Mouse (Mus musculus) myocyte (in vitro differentiated cells): ENCODE data around the gene Fcho1.

Experiments
- CEBPB ChIP-seq: IDR thresholded peaks from 2 replicates; pipeline ENCODE4 v1.6.1; 2011; ENCODE audit warnings: mild to moderate bottlenecking, moderate library complexity; ENCODE audit not compliant: poor library complexity, insufficient read depth, severe bottlenecking
- POLR2A ChIP-seq: IDR thresholded peaks from one replicate; pipeline ENCODE4 v1.6.1; 2011; ENCODE audit warnings: low read depth, mild to moderate bottlenecking, control low read depth, moderate library complexity; ENCODE audit not compliant: insufficient read length

GRCm38 (mm10) chr8:71679550-71680168 lies 45.9 kb downstream of the Fcho1 start:
- TF ChIP-seq CEBPB = no peak
- TF ChIP-seq POLR2A = no peak
